Mouse (Mus musculus) hindbrain, postnatal 0 days (tissue): ENCODE data around the gene Dnah6. TPM values are rescaled to one million over a fixed set of nuclear protein-coding genes. Genes with fewer than 3 reads are reported as not detected.

Experiments
- ATAC-seq: fragments of 200-750 bp; cut with Nextera tagmentation; 2 replicates; pipeline ENCODE4 v1.8.0; 2017; ENCODE audit warnings: mild to moderate bottlenecking, moderate TSS enrichment, moderate library complexity
- DNase-seq: peaks from one replicate; pipeline ENCODE4 v3.0.0-alpha.2; 2015; ENCODE audit warnings: low spot score
- H3K27ac ChIP-seq: fragments of 300-500 bp; sonication (generic); 2 replicates; pipeline ENCODE4 v1.5.1; 2014; ENCODE audit warnings: mild to moderate bottlenecking
- H3K27me3 ChIP-seq: fragments of 300-500 bp; sonication (generic); 2 replicates; pipeline ENCODE4 v1.6.1; 2014; ENCODE audit warnings: low read length, mixed read lengths; ENCODE audit not compliant: insufficient read depth
- H3K36me3 ChIP-seq: fragments of 300-500 bp; sonication (generic); 2 replicates; pipeline ENCODE4 v1.6.1; 2014; ENCODE audit warnings: low read length, mixed read lengths; ENCODE audit not compliant: insufficient read depth
- H3K4me1 ChIP-seq: fragments of 300-500 bp; sonication (generic); 2 replicates; pipeline ENCODE4 v1.6.1; 2014; ENCODE audit warnings: antibody characterized with exemption, low read length, mixed read lengths; ENCODE audit not compliant: insufficient read depth
- H3K4me2 ChIP-seq: fragments of 300-500 bp; sonication (generic); 2 replicates; pipeline ENCODE4 v1.6.1; 2014; ENCODE audit warnings: low read depth, mild to moderate bottlenecking, low read length, moderate library complexity, mixed read lengths
- H3K4me3 ChIP-seq: fragments of 300-500 bp; sonication (generic); 2 replicates; pipeline ENCODE4 v1.5.1; 2014; ENCODE audit warnings: low read length
- H3K9ac ChIP-seq: fragments of 300-500 bp; sonication (generic); replicated peaks from 2 replicates; pipeline ENCODE4 v1.6.1; 2014; ENCODE audit warnings: mild to moderate bottlenecking, low read length, moderate library complexity, mixed read lengths
- H3K9me3 ChIP-seq: fragments of 300-500 bp; sonication (generic); 2 replicates; pipeline ENCODE4 v1.6.1; 2016; ENCODE audit warnings: low read length, mixed read lengths
- CTCF ChIP-seq: IDR thresholded peaks from 2 replicates; pipeline ENCODE4 v1.5.1; 2016; ENCODE audit warnings: antibody characterized with exemption, control low read depth, low read depth
- WGBS: fragments of 180-500 bp; shearing (Covaris S2); extraction: QIAGEN DNeasy Blood & Tissue Kit; methylation state at CpG from one replicate; pipeline ENCODE4 v1.1.7; 2014; 5-methylcytosine and 5-hydroxymethylcytosine counted together
- polyA plus RNA-seq: library from polyadenylated mRNA; unstranded; fragments of >200 nt; fragmentation: Nextera tagmentation; extraction: Ambion mirVana; gene quantifications from 2 replicates; pipeline ENCODE4 v1.2.1, GENCODE M21; 2015
- total RNA-seq: library from RNA; depleted of rRNA; stranded (reverse); fragments of >200 nt; gene quantifications from 2 replicates; pipeline ENCODE4 v1.2.3, GENCODE M21; 2014; rRNA removed

Dnah6 gene
- total RNA-seq: 1.1 and 1.5 TPM in 2 replicates
- 0.34 and 0.37 TPM in 2 replicates for polyA plus RNA-seq

GRCm38 (mm10) chr6:73221189-73221957, at the start of gene Dnah6:
Dnah6 (minus strand) TSS chr6:73221651.
- DNase-seq (peak; percentile 96), ATAC-seq (peak; percentile 99)
- Histone ChIP-seq H3K27me3 (no peaks in the 10 kb centered on the region), H3K4me3 (peak within 1 kb of the TSS; percentile 41), H3K4me1 (0 out of 2 replicates have a peak, but pooled peaks cover 4% of the 10 kb centered on the region), H3K9me3 (no peaks in the 10 kb centered on the region), H3K9ac (peak within 1 kb of the TSS; percentile 46), H3K27ac (peak within 1 kb of the TSS; percentile 79), H3K4me2 (peak within 1 kb of the TSS; percentile 69), H3K36me3 (no peaks in the 10 kb centered on the region)
- TF ChIP-seq CTCF: no peak
- WGBS: 28% methylated on average over 25 of the region's 25 CpGs

GRCm38 (mm10) chr6:73269374-73269773, 47.9 kb upstream of the Dnah6 start:
- peaks cover 56% of the 10 kb centered on the region for H3K36me3 ChIP-seq
- H3K9ac ChIP-seq: no peak overlapping the region
- 94% methylated on average over 3 of the region's 3 CpGs for WGBS
- no peak overlapping the region for H3K4me2 ChIP-seq
- ATAC-seq: no peak
- no peaks in the 10 kb centered on the region for H3K4me1 ChIP-seq
- no peak overlapping the region for H3K27ac ChIP-seq
- no peaks in the 10 kb centered on the region for H3K9me3 ChIP-seq
- H3K4me3 ChIP-seq: no peak overlapping the region
- no peaks in the 10 kb centered on the region for H3K27me3 ChIP-seq
- DNase-seq: no peak
- no peak for TF ChIP-seq CTCF

GRCm38 (mm10) chr6:73267738-73268311, 46.4 kb upstream of the Dnah6 start:
- H3K4me1 ChIP-seq: no peaks in the 10 kb centered on the region
- no peak for ATAC-seq

GRCm38 (mm10) chr6:73264801-73265200, 43.4 kb upstream of the Dnah6 start:
- H3K9ac ChIP-seq: no peak overlapping the region
- no peaks in the 10 kb centered on the region for H3K4me1 ChIP-seq
- no peak overlapping the region for H3K4me2 ChIP-seq
- no peak for ATAC-seq
- H3K36me3 ChIP-seq: peaks cover 43% of the 10 kb centered on the region; the same call in 1 of the 2 replicates
- H3K4me3 ChIP-seq: no peak overlapping the region
- no peak for DNase-seq
- WGBS: 32% methylated on average over 2 of the region's 2 CpGs
- no peaks in the 10 kb centered on the region for H3K27me3 ChIP-seq
- H3K9me3 ChIP-seq: no peaks in the 10 kb centered on the region
- peak overlapping the region; percentile 36; the same call in 1 of the 2 replicates for H3K27ac ChIP-seq
- TF ChIP-seq CTCF: no peak

More at GRCm38 (mm10) chr6:73267738-73268311, 46.4 kb upstream of the Dnah6 start:
- no peak for DNase-seq
- Histone ChIP-seq H3K4me2 (no peak overlapping the region), H3K9me3 (no peaks in the 10 kb centered on the region), H3K27me3 (no peaks in the 10 kb centered on the region), H3K9ac (no peak overlapping the region), H3K4me3 (no peak overlapping the region), H3K36me3 (peaks cover 56% of the 10 kb centered on the region), H3K27ac (no peak overlapping the region)
- WGBS: 94% methylated on average over 8 of the region's 8 CpGs
- TF ChIP-seq CTCF: no peak

- DNase-seq (peak; percentile 49), ATAC-seq (peak; percentile 55; the same call in 1 of the 2 replicates)
- Histone ChIP-seq H3K4me3 (no peak overlapping the region), H3K27me3 (no peaks in the 10 kb centered on the region), H3K9me3 (no peaks in the 10 kb centered on the region), H3K9ac (no peak overlapping the region), H3K4me1 (no peaks in the 10 kb centered on the region), H3K4me2 (no peak overlapping the region), H3K36me3 (peaks cover 38% of the 10 kb centered on the region; the same call in 1 of the 2 replicates), H3K27ac (peak overlapping the region; percentile 12; the same call in 1 of the 2 replicates)
- WGBS: 80% methylated on average over 6 of the region's 6 CpGs
- no peak for TF ChIP-seq CTCF
Measured at GRCm38 (mm10) chr6:73260110-73260509, 38.7 kb upstream of the Dnah6 start.

- TF ChIP-seq CTCF: no peak
- peaks cover 28% of the 10 kb centered on the region; the same call in 1 of the 2 replicates for H3K36me3 ChIP-seq
- H3K4me2 ChIP-seq: no peak overlapping the region
- peaks cover 3% of the 10 kb centered on the region; the same call in 1 of the 2 replicates for H3K4me1 ChIP-seq
- H3K9me3 ChIP-seq: no peaks in the 10 kb centered on the region
- H3K9ac ChIP-seq: no peak overlapping the region
- no peak overlapping the region for H3K27ac ChIP-seq
- H3K27me3 ChIP-seq: no peaks in the 10 kb centered on the region
- DNase-seq (no peak), ATAC-seq (no peak)
- no peak overlapping the region for H3K4me3 ChIP-seq
- WGBS: 93% methylated on average over 7 of the region's 7 CpGs
Measured at GRCm38 (mm10) chr6:73257068-73257467, 35.6 kb upstream of the Dnah6 start.
